Mouse (Mus musculus) left cerebral cortex, adult 18-20 months (tissue): ENCODE data around the gene Smdt1. TPM values are rescaled to one million over a fixed set of nuclear protein-coding genes. Genes with fewer than 3 reads are reported as not detected.
A peak's percentile ranks its signal among the peaks of the same experiment; 100 is the strongest.
"Not testable (repeated sequence)": the region's sequence is repeated elsewhere in the genome, so short reads cannot be mapped to it uniquely, and the experiment has no call there.

Experiments used
- DNase-seq, 2 experiments: peaks; one replicate each; pipeline ENCODE4 v3.0.0; 2021 to 2022; ENCODE audit warnings: low spot score in 2 of 2, mixed read lengths in 1 of 2
- total RNA-seq, 2 experiments: library from RNA; stranded (reverse); gene quantifications; 2 replicates each; pipeline ENCODE4 v1.2.3; 2021

Gene Smdt1
- total RNA-seq, 2 experiments from 2014 or later, result 140 to 146 TPM

- no peak for DNase-seq
Measured at GRCm38 (mm10) chr15:82342543-82342935, 3.8 kb downstream of the Smdt1 start.

- DNase-seq, result no peak
Measured at GRCm38 (mm10) chr15:82343368-82344287, 4.9 kb downstream of the Smdt1 start.

GRCm38 (mm10) chr15:82344971-82345370 is 6.2 kb downstream of the Smdt1 start:
- no peak for DNase-seq

GRCm38 (mm10) chr15:82345820-82346470 is 7.2 kb downstream of the Smdt1 start:
- peak; percentile 97 for DNase-seq

GRCm38 (mm10) chr15:82346580-82347302 is 8.0 kb downstream of the Smdt1 start:
- no peak for DNase-seq

- no peak for DNase-seq
Measured at GRCm38 (mm10) chr15:82347303-82347676, 8.5 kb downstream of the Smdt1 start.

DNA sequence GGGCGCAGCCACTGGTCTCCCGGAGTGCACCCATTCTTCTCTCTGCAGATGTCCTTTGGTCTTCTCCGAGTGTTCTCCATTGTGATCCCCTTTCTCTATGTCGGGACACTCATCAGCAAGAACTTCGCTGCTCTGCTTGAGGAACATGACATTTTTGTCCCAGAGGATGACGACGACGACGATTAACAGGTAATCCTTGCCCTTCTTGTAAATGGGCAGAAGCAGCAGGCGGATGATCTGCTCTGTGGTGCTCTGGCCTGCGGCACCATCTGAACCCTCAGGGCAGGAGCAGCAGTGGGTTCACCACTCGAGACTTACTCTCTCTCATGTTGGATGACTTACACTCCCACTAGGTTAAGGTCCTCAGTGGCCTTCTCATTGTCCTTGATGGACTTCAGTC is 9.1 kb downstream of the Smdt1 start:
- DNase-seq, result no peak

GRCm38 (mm10) chr15:82348258-82348998 is 9.7 kb downstream of the Smdt1 start:
- DNase-seq, result no peak

- no peak for DNase-seq
Measured at GRCm38 (mm10) chr15:82348999-82349341, 10.2 kb downstream of the Smdt1 start.

GRCm38 (mm10) chr15:82350349-82350748 is 11.6 kb downstream of the Smdt1 start:
- no peak for DNase-seq

- no peak for DNase-seq
Measured at GRCm38 (mm10) chr15:82351480-82351879, 12.7 kb downstream of the Smdt1 start.

DNA sequence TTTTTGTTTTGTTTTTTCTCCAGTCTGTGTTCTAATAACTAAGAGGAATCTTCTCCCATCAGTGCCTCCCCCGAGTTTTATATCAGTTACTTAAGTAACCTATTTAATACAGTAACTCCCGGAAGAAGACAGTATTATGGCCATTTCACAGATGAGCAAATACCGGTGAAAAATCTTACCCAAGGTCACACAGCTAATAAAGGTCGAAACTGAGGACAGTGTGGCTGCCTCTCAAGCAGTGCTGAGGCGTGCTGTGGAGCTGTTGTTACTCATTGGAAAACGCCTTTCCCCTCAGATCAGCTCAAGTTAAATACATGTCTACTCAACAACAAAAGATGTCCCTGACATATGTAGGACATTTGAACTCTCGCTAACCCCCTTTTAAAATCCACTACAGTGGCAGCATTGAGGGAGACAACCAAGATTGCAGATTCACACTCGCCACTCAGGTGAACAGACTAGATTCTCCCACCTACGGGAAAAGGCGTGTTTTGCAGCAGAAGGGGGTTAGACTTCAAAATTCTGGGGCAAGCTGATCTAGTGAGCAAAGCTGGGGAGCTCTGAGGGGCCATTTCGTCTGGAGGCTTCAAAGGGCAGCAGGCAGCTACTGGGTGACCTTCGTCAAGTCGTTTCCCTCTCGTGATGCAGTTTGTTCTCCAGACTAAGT is 14.5 kb downstream of the Smdt1 start:
- no peak for DNase-seq

DNA sequence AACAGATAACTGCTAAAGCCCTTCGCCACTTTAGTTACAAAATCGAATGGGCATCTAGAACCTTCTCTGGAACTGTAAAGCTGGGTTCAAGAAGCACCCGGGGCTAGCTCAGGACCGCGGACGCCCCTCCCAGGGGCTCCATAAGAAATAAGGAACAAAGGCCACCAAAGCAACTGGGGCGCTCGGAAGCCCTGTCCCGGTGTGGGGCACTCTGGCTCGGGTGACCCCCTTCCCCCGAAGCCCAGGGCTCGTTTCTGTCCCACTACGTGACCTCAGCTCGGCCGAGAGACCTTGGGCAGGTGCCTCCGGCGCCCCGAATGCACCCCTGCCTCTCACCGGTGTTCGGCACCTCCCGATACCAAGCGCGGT is 15.0 kb downstream of the Smdt1 start:
- DNase-seq, result no peak

GRCm38 (mm10) chr15:82354126-82354945 is 15.6 kb downstream of the Smdt1 start, which contains the start of gene Ndufa6:
TSS of gene Ndufa6 (minus strand) at chr15:82354322.
- DNase-seq, result peak; percentile 97 to 98

GRCm38 (mm10) chr15:82358431-82359260 is 19.9 kb downstream of the Smdt1 start:
- DNase-seq, result no peak

DNA sequence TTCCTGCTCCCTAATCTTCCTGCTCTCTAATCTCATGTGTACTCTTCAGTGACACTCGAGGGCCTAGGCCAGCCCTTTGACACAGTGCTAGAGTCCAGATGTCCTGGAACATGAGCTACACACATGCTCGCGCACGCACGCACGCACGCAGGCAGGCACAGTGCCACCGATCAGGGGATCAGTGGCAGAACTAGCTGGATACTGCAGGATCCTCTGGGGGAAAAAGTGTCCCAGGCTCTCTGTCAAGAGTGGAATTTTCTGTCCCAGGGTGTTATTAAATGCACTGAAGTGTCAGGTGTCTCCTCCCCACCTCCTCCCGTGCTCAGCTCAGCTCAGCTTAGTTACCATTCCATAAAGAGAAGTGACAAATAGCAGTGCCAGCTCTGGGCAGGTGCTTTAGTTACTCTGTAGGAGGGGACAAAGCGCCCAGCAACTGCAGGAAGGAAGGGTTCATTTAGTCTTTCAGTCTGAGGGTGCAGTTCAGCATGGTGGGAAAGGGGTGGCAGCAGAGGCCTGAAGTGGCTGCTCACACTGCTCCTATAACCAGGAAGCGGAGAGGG is 22.8 kb downstream of the Smdt1 start:
- no peak for DNase-seq

GRCm38 (mm10) chr15:82362234-82362633 is 23.5 kb downstream of the Smdt1 start:
- no peak for DNase-seq

GRCm38 (mm10) chr15:82363801-82364200 is 25.0 kb downstream of the Smdt1 start:
- not testable (repeated sequence) for DNase-seq
